Mouse (Mus musculus) hindbrain, postnatal 0 days (tissue): ENCODE results near the gene Wrb. TPM values are rescaled to one million over a fixed set of nuclear protein-coding genes. Genes with fewer than 3 reads are reported as not detected.

Experiments used
- ATAC-seq: fragments of 200-750 bp; cut with Nextera tagmentation; 2 replicates; pipeline ENCODE4 v1.8.0; 2017; ENCODE audit warnings: mild to moderate bottlenecking, moderate TSS enrichment, moderate library complexity
- DNase-seq: peaks from one replicate; pipeline ENCODE4 v3.0.0-alpha.2; 2015; ENCODE audit warnings: low spot score
- H3K27ac ChIP-seq: fragments of 300-500 bp; sonication (generic); 2 replicates; pipeline ENCODE4 v1.5.1; 2014; ENCODE audit warnings: mild to moderate bottlenecking
- H3K27me3 ChIP-seq: fragments of 300-500 bp; sonication (generic); 2 replicates; pipeline ENCODE4 v1.6.1; 2014; ENCODE audit warnings: low read length, mixed read lengths; ENCODE audit not compliant: insufficient read depth
- H3K36me3 ChIP-seq: fragments of 300-500 bp; sonication (generic); 2 replicates; pipeline ENCODE4 v1.6.1; 2014; ENCODE audit warnings: low read length, mixed read lengths; ENCODE audit not compliant: insufficient read depth
- H3K4me1 ChIP-seq: fragments of 300-500 bp; sonication (generic); 2 replicates; pipeline ENCODE4 v1.6.1; 2014; ENCODE audit warnings: antibody characterized with exemption, low read length, mixed read lengths; ENCODE audit not compliant: insufficient read depth
- H3K4me2 ChIP-seq: fragments of 300-500 bp; sonication (generic); 2 replicates; pipeline ENCODE4 v1.6.1; 2014; ENCODE audit warnings: low read depth, mild to moderate bottlenecking, low read length, moderate library complexity, mixed read lengths
- H3K4me3 ChIP-seq: fragments of 300-500 bp; sonication (generic); 2 replicates; pipeline ENCODE4 v1.5.1; 2014; ENCODE audit warnings: low read length
- H3K9ac ChIP-seq: fragments of 300-500 bp; sonication (generic); replicated peaks from 2 replicates; pipeline ENCODE4 v1.6.1; 2014; ENCODE audit warnings: mild to moderate bottlenecking, low read length, moderate library complexity, mixed read lengths
- H3K9me3 ChIP-seq: fragments of 300-500 bp; sonication (generic); 2 replicates; pipeline ENCODE4 v1.6.1; 2016; ENCODE audit warnings: low read length, mixed read lengths
- CTCF ChIP-seq: IDR thresholded peaks from 2 replicates; pipeline ENCODE4 v1.5.1; 2016; ENCODE audit warnings: antibody characterized with exemption, control low read depth, low read depth
- WGBS: fragments of 180-500 bp; shearing (Covaris S2); extraction: QIAGEN DNeasy Blood & Tissue Kit; methylation state at CpG from one replicate; pipeline ENCODE4 v1.1.7; 2014; 5-methylcytosine and 5-hydroxymethylcytosine counted together
- polyA plus RNA-seq: library from polyadenylated mRNA; unstranded; fragments of >200 nt; fragmentation: Nextera tagmentation; extraction: Ambion mirVana; gene quantifications from 2 replicates; pipeline ENCODE4 v1.2.1, GENCODE M21; 2015
- total RNA-seq: library from RNA; depleted of rRNA; stranded (reverse); fragments of >200 nt; gene quantifications from 2 replicates; pipeline ENCODE4 v1.2.3, GENCODE M21; 2014

Wrb gene
- total and polyA plus RNA-seq, 2 experiments from 2014 or later, result 154 to 196 TPM

DNA sequence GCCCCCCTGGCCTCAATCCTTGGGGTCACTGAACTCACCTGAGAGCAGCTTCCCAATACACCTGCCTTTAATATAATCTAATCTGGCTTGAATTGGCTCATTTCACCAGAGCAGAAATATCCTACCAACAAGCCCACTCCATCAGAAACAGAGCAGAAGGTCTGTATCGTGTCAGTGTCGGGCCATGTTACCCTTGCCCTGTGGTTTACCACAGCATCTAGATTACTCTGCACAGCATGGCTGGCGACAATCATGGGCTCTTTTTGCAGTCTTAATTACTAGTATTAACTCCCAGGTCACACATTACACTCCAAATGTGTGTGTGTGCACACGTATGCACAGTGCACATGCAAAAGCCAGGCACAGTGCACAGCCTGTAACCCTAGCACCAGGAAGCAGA, 23.6 kb downstream of the Wrb start:
- no peak for TF ChIP-seq CTCF
- H3K4me3 ChIP-seq, result no peak overlapping the region
- no peak overlapping the region for H3K4me2 ChIP-seq
- 88% methylated on average over 4 of the region's 4 CpGs for WGBS
- ATAC-seq (no peak), DNase-seq (no peak)
- H3K9ac ChIP-seq, result no peak overlapping the region
- H3K4me1 ChIP-seq, result no peaks in the 10 kb centered on the region
- H3K9me3 ChIP-seq, result no peaks in the 10 kb centered on the region
- no peaks in the 10 kb centered on the region for H3K27me3 ChIP-seq
- no peaks in the 10 kb centered on the region for H3K36me3 ChIP-seq
- H3K27ac ChIP-seq, result no peak overlapping the region

- 73% methylated on average over 8 of the region's 8 CpGs for WGBS
- H3K36me3 ChIP-seq, result no peaks in the 10 kb centered on the region
- ATAC-seq, result no peak
- no peak overlapping the region for H3K27ac ChIP-seq
- H3K9me3 ChIP-seq, result no peaks in the 10 kb centered on the region
- H3K27me3 ChIP-seq, result no peaks in the 10 kb centered on the region
- no peaks in the 10 kb centered on the region for H3K4me1 ChIP-seq
- TF ChIP-seq CTCF, result no peak
- no peak overlapping the region for H3K9ac ChIP-seq
- H3K4me3 ChIP-seq, result no peak overlapping the region
- DNase-seq, result no peak
- H3K4me2 ChIP-seq, result no peak overlapping the region
Measured at GRCm38 (mm10) chr16:96173648-96174047, 28.4 kb downstream of the Wrb start.

DNA sequence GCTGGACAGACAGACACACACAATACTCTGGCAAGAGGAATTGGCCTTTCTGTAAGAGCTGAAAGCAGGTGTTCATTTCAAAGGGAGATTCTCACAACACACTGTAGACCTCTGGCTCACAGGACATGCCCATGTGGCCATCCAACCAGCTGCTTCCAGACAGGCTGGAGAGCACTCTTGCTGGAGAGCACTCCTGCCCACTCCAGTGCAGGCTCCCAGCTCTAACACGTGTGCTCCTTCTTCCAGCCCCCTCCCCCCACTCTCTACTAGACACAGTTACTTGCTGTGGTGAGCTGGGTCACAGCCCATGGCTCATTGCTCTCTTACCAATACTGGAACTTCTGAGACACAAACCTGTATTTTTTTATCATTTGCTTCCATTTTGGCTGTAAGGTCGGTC, 30.2 kb downstream of the Wrb start:
- H3K4me2 ChIP-seq, result no peak overlapping the region
- no peak overlapping the region for H3K9ac ChIP-seq
- no peaks in the 10 kb centered on the region for H3K9me3 ChIP-seq
- H3K36me3 ChIP-seq, result no peaks in the 10 kb centered on the region
- H3K27ac ChIP-seq, result no peak overlapping the region
- no peaks in the 10 kb centered on the region for H3K27me3 ChIP-seq
- 47% methylated on average over 2 of the region's 2 CpGs for WGBS
- H3K4me1 ChIP-seq, result no peaks in the 10 kb centered on the region
- TF ChIP-seq CTCF, result no peak
- no peak overlapping the region for H3K4me3 ChIP-seq
- peak; percentile 49; the same call in 1 of the 2 replicates for ATAC-seq
- no peak for DNase-seq

DNA sequence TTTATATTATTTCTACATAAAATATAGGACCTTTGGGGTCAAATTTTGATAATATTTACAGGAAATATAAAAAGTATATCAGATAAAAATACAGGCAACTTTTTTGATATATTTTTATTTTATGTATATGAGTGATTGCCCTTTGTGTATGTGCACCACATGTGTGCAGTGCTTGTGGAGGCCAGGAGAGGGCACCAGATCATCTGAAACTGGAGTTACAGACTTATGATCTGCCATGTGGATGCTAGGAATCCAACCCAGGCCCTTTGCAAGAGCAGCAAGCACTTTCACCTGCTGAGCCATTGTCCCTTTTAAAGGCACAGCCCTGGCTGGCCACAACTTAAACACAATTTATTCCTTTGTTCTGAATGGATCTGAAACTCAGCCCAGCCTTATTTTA, 33.9 kb downstream of the Wrb start:
- Histone ChIP-seq H3K9me3 (no peaks in the 10 kb centered on the region), H3K27me3 (no peaks in the 10 kb centered on the region), H3K27ac (no peak overlapping the region), H3K4me2 (no peak overlapping the region), H3K4me1 (no peaks in the 10 kb centered on the region), H3K4me3 (no peak overlapping the region), H3K9ac (no peak overlapping the region), H3K36me3 (no peaks in the 10 kb centered on the region)
- no peak for TF ChIP-seq CTCF
- no peak for ATAC-seq
- DNase-seq, result no peak

GRCm38 (mm10) chr16:96187619-96188018, 42.4 kb downstream of the Wrb start:
- Histone ChIP-seq H3K36me3 (no peaks in the 10 kb centered on the region), H3K4me1 (no peaks in the 10 kb centered on the region), H3K27ac (no peak overlapping the region), H3K4me2 (no peak overlapping the region), H3K9me3 (no peaks in the 10 kb centered on the region), H3K9ac (no peak overlapping the region), H3K27me3 (no peaks in the 10 kb centered on the region), H3K4me3 (no peak overlapping the region)
- WGBS, result 87% methylated on average over 5 of the region's 5 CpGs
- no peak for TF ChIP-seq CTCF
- no peak for ATAC-seq
- DNase-seq, result no peak

DNA sequence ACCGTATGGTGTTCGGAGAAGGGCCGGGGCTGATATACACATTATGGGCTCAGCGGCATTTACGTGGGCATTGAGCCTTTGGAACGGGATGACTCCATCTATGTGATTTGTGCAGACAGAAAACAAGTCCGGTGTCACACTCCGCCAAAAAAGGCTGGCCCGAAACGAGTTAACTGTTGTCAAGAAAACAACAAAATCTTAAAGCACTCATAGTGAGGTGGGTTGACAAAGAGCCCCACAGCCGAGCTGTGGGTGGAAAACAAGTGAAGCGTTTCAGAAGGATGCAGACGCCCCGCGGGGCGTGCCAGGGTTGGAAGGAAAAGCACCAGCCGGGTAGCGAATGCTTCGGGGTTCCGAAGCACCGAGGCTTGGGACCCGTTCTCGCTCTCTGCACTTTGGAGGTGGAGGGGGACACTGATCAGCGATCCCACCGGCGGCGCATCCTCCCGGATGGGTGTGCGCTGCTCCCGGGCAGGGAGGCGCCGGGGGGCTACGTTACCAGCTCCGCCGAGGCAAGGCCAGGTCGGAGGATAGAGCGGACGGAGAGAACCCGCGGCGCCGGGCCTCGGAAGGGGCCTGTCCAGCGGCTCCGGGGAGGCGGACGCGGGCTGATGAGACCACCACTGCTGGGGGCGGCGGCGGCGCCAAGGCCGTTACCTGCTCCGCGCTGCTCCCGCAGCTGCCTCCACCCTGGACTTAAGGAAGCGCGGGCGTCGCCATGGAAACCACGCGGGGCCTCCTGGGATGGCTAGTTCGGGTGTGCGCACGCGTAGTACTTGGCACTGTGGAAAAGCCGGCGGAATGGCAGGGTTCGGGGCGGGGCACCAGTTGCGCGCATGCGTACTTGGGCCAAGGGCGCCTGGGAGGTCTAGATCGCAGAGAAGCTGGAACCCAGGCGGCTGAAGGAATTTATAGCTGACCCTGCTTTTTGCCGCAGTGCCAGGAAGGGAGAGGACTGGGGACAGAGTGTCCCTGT, 46.6 kb downstream of the Wrb start, which contains the start of gene Lca5l:
Lca5l (minus strand) TSS at position 741 of the 976 bp plus-strand sequence.
- Histone ChIP-seq H3K27me3 (no peaks in the 10 kb centered on the region), H3K36me3 (no peaks in the 10 kb centered on the region), H3K4me1 (no peaks in the 10 kb centered on the region), H3K4me2 (peak within 1 kb of the TSS; percentile 80), H3K9me3 (no peaks in the 10 kb centered on the region), H3K9ac (peak within 1 kb of the TSS; percentile 78), H3K4me3 (peak within 1 kb of the TSS; percentile 76), H3K27ac (peak within 1 kb of the TSS; percentile 80)
- under 1% methylated on average over 77 of the region's 77 CpGs for WGBS
- TF ChIP-seq CTCF, result no peak
- ATAC-seq (peak; percentile 96), DNase-seq (peak; percentile 100)
